Mouse (Mus musculus): ENCODE data around the gene Wfdc15a.

- TF ChIP-seq CTCF (conservative IDR thresholded peaks at IDR 0.05; ENCODE audit: low read length), result no peak
- no peak for TF ChIP-seq POU5F1 (IDR thresholded peaks at IDR 0.05; ENCODE audit: borderline replicate concordance, low read length)
- no peak for TF ChIP-seq NANOG (IDR thresholded peaks at IDR 0.05; ENCODE audit: borderline replicate concordance, low read length)
Observed at GRCm38 (mm10) chr2:164232671-164233070, 32.7 kb upstream of the Wfdc15a start.

Data from E14TG2a.4 (cell line).